Mouse (Mus musculus) kidney, postnatal 4 days (tissue): ENCODE results near the gene Krtap2-4.
A peak's percentile ranks its signal among the peaks of the same experiment; 100 is the strongest.

Experiments used
- DNase-seq, 2 experiments: peaks; one replicate each; pipeline ENCODE4 v3.0.0; 2021; ENCODE audit warnings: mixed read lengths in 2 of 2

Krtap2-4 gene

GRCm38 (mm10) chr11:99581564-99581963 lies 33.1 kb downstream of the Krtap2-4 start:
- DNase-seq, result no peak

DNA sequence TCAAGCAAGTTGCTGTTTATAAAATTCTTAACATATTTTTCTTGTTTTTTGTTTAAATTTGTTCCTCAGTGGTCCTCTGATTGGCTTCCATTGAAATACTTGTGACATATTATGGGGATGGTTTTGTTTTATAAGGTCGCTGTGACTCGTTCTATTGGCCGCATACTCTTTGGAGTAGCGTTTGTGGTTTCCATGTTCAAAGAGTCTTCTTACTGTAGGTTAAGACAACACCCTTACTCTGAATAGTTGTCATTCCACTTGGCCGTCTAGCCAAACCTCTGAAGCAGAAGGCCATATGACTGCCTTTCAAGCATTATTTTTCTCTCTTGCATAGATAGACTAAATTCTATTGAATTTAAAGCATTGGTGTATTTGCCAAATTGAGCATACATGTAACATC lies 33.6 kb downstream of the Krtap2-4 start:
- no peak for DNase-seq

DNA sequence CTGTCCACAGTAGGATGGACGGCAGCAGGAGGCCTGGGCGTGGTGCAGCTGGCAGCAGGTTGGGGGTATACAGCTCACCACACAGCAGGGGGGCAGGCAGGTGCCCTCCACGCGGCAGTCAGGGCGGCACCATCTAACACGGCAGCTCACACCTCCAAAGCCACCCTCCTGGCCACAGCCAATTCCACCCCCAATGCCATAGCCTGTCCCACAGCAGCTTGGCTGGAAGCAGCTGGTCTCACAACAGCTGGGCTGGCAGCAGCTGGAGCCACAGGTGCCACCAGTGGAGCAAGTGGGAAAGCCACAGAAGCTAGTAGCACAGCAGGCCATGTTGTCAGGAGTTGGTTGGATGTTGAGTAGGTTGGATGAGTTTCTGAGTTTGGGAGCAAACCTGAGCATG lies 34.0 kb downstream of the Krtap2-4 start, which contains the start of gene Krtap1-5:
Gene Krtap1-5, minus strand, starts transcription at position 381 of the 400 bp plus-strand sequence.
- no peak for DNase-seq

- peak; percentile 82 to 84 for DNase-seq
Measured at GRCm38 (mm10) chr11:99574106-99574505, 40.5 kb downstream of the Krtap2-4 start.

GRCm38 (mm10) chr11:99573164-99573563 lies 41.5 kb downstream of the Krtap2-4 start:
- no peak for DNase-seq

DNA sequence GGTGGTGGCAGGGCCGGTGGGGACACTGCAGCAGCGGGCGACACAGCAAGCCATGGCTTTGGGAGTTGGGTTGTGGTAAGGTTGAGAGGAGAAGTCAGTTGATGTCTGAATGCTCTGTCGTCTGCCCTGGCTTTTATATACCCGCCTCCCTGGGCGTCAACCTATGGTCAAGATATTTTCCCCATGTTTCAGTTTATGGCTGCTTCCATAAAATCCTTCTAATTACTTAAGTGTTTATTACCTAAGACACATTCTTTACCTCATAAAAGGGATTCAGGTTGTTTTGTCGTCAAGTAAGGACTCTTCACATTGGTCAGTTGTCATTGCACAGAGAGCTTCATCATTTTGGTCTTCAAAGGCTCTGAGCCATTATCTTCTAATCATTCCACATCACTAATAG lies 48.1 kb downstream of the Krtap2-4 start, which contains the start of gene Krtap3-1:
Gene Krtap3-1, minus strand, starts transcription at position 101 of the 400 bp plus-strand sequence.
- DNase-seq, result no peak
